Mouse (Mus musculus): ENCODE measurements at regions not wholly inside any gene's neighbourhood (a gene's known extent, or its start where the extent isn't known, plus 50 kb on each side); places are given as distances from the start of the nearest gene placed in this dataset.
"Not testable (repeated sequence)": the region's sequence is repeated elsewhere in the genome, so short reads cannot be mapped to it uniquely, and the experiment has no call there.

GRCm38 (mm10) chr17:43139916-43140315 lies 123.6 kb downstream of the Tnfrsf21 start:
- 50% methylated on average over 8 of the region's 8 CpGs for WGBS
- no peaks in the 10 kb centered on the region for H3K9me3 ChIP-seq

GRCm38 (mm10) chr17:43141740-43142139 lies 125.4 kb downstream of the Tnfrsf21 start:
- no peaks in the 10 kb centered on the region for H3K36me3 ChIP-seq
- ATAC-seq = no peak
- no peak overlapping the region for H3K27ac ChIP-seq
- H3K4me2 ChIP-seq (replicated peaks) = no peak overlapping the region
- H3K4me1 ChIP-seq (replicated peaks) = no peaks in the 10 kb centered on the region
- no peaks in the 10 kb centered on the region for H3K9me3 ChIP-seq
- no peak overlapping the region for H3K4me3 ChIP-seq (replicated peaks)
- H3K27me3 ChIP-seq (replicated peaks) = no peaks in the 10 kb centered on the region
- 76% methylated on average over 7 of the region's 7 CpGs for WGBS
- no peak overlapping the region for H3K9ac ChIP-seq

More at GRCm38 (mm10) chr17:43139916-43140315, 123.6 kb downstream of the Tnfrsf21 start:
- no peaks in the 10 kb centered on the region for H3K27me3 ChIP-seq (replicated peaks)
- ATAC-seq = no peak
- H3K36me3 ChIP-seq = no peaks in the 10 kb centered on the region
- no peak overlapping the region for H3K9ac ChIP-seq
- no peak overlapping the region for H3K4me3 ChIP-seq (replicated peaks)
- H3K4me2 ChIP-seq (replicated peaks) = no peak overlapping the region
- H3K4me1 ChIP-seq (replicated peaks) = no peaks in the 10 kb centered on the region
- no peak overlapping the region for H3K27ac ChIP-seq

DNA sequence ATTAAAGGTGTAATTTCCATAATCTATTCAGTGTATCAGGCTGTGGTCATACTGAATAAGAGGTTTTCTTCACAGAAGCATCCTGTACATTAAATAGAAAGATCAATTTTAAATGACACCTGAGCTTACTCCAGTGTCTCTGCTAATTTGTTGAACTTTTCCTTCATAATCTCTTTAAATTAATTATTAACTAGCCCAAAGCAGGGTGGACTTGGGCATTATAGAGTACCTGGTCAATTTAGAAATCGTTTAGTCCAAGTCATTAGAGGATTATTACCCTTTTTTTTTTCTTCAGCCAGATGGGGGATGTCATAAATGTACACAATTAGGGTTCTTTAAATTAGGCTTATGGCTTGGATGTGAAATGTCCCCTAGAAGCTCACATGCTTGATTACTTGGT lies 124.4 kb upstream of the Adgrf1 start:
- H3K27ac ChIP-seq = no peak overlapping the region
- no peaks in the 10 kb centered on the region for H3K9me3 ChIP-seq
- H3K4me2 ChIP-seq (replicated peaks) = no peak overlapping the region
- H3K4me3 ChIP-seq (replicated peaks) = no peak overlapping the region
- ATAC-seq = peak; percentile 63
- no peak overlapping the region for H3K9ac ChIP-seq
- H3K4me1 ChIP-seq (replicated peaks) = peaks cover 7% of the 10 kb centered on the region
- WGBS = 49% methylated on average over 1 of the region's 1 CpGs
- H3K36me3 ChIP-seq = no peaks in the 10 kb centered on the region
- no peaks in the 10 kb centered on the region for H3K27me3 ChIP-seq (replicated peaks)

- no peak overlapping the region for H3K27ac ChIP-seq
- peaks cover 7% of the 10 kb centered on the region for H3K4me1 ChIP-seq (replicated peaks)
- H3K36me3 ChIP-seq = no peaks in the 10 kb centered on the region
- H3K4me2 ChIP-seq (replicated peaks) = no peak overlapping the region
- no peaks in the 10 kb centered on the region for H3K9me3 ChIP-seq
- H3K4me3 ChIP-seq (replicated peaks) = no peak overlapping the region
- H3K27me3 ChIP-seq (replicated peaks) = no peaks in the 10 kb centered on the region
- 9% methylated on average over 3 of the region's 3 CpGs for WGBS
- peak; percentile 56; the same call in 1 of the 2 replicates for ATAC-seq
- no peak overlapping the region for H3K9ac ChIP-seq
Measured at GRCm38 (mm10) chr17:43147935-43148334, 122.2 kb upstream of the Adgrf1 start.

- no peaks in the 10 kb centered on the region for H3K27me3 ChIP-seq (replicated peaks)
- peaks cover 7% of the 10 kb centered on the region for H3K4me1 ChIP-seq (replicated peaks)
- no peak overlapping the region for H3K27ac ChIP-seq
- H3K4me3 ChIP-seq (replicated peaks) = no peak overlapping the region
- 69% methylated on average over 3 of the region's 3 CpGs for WGBS
- ATAC-seq = peak; percentile 55
- no peak overlapping the region for H3K9ac ChIP-seq
- H3K9me3 ChIP-seq = no peaks in the 10 kb centered on the region
- no peaks in the 10 kb centered on the region for H3K36me3 ChIP-seq
- H3K4me2 ChIP-seq (replicated peaks) = no peak overlapping the region
Measured at GRCm38 (mm10) chr17:43152620-43153019, 117.5 kb upstream of the Adgrf1 start.

DNA sequence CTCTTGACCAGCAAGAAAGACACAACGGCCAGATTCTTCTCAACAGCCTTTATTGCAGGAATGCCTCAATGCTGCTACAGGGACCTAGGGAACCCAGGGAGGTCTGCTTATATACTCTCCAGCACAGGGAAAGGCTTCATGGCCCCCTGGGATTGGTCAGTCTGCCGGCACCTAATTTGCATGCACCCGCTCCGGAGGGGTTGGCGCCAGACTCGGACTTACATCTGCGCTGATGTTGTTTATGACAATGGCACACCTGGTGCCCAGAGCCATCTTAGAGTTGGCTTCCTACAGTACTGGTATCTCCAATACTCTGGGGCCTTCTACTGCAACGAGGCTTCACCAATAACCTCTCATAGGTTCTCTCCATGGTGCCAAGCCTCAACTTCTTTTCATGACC lies 114.9 kb upstream of the Adgrf1 start:
- H3K4me2 ChIP-seq (replicated peaks); H3K27ac ChIP-seq; H3K9me3 ChIP-seq; ATAC-seq; H3K27me3 ChIP-seq (replicated peaks); H3K4me3 ChIP-seq (replicated peaks); H3K36me3 ChIP-seq; H3K4me1 ChIP-seq (replicated peaks); H3K9ac ChIP-seq: not testable (repeated sequence)
- WGBS = 94% methylated on average over 8 of the region's 8 CpGs

DNA sequence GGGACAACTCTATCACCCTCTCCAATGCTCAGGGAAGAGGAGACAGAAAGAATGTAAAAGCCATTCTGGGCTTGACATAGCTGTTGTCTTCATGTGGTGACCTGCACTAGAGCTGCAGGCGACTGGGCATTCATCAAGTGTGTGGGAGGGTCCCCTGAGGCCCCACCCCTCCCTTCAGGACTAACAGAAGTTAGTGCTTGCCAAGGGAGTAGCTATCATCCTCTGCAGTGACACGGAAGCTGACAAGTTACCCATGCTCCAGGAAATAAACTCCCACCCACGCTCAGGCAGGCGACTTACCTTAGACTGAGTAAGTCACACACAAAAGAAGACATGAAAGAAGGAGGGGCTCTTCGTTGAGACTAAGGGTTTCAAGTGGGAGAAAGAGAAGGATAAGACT lies 114.0 kb upstream of the Adgrf1 start:
- no peak for ATAC-seq
- no peak overlapping the region for H3K4me2 ChIP-seq (replicated peaks)
- 64% methylated on average over 5 of the region's 5 CpGs for WGBS
- H3K27me3 ChIP-seq (replicated peaks) = no peaks in the 10 kb centered on the region
- no peaks in the 10 kb centered on the region for H3K9me3 ChIP-seq
- H3K4me3 ChIP-seq (replicated peaks) = no peak overlapping the region
- H3K4me1 ChIP-seq (replicated peaks) = peaks cover 7% of the 10 kb centered on the region; the same call in 1 of the 2 replicates
- no peaks in the 10 kb centered on the region for H3K36me3 ChIP-seq
- H3K27ac ChIP-seq = no peak overlapping the region
- no peak overlapping the region for H3K9ac ChIP-seq

DNA sequence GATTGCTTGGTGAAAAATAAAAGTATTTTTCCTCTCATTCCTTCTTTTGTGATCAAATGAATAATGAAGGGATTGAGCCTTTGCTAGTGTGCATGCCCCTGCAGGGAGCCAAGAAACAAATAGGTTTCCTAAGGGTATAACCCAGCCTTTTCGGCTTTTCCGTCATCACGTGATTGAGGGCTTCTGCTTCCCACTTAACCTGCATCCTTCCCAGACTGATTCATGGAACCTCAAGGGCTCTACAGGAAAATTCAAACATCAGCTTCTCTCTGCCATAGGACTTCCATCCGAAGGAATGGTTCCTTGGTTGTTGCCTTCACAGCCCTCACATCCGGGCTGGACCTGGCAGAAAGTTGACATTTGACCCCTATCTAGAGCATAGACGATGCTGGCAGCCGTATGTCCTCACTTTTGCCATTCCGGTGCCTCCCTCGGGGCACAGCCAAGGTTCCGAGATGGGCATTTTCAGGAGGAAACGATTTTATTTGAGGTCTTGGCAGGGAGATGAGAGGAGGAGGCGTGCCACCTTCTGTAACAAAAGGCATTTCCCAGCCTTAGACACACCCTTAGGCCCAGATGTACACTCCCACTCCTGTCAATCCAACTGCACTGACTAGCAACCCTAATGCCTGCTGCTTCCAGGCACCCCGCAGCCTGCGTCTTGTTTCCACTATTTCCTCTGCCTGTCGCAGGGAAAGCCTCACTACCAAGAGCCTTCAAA lies 112.2 kb upstream of the Adgrf1 start:
- H3K27ac ChIP-seq = no peak overlapping the region
- no peak overlapping the region for H3K9ac ChIP-seq
- H3K4me1 ChIP-seq (replicated peaks) = peaks cover 7% of the 10 kb centered on the region; the same call in 1 of the 2 replicates
- ATAC-seq = peak; percentile 81
- no peaks in the 10 kb centered on the region for H3K9me3 ChIP-seq
- H3K27me3 ChIP-seq (replicated peaks) = no peaks in the 10 kb centered on the region
- H3K4me3 ChIP-seq (replicated peaks) = no peak overlapping the region
- no peaks in the 10 kb centered on the region for H3K36me3 ChIP-seq
- WGBS = 31% methylated on average over 15 of the region's 15 CpGs
- peak overlapping the region; percentile 17 for H3K4me2 ChIP-seq (replicated peaks)

- ATAC-seq = peak; percentile 39; the same call in 1 of the 2 replicates
- no peak overlapping the region for H3K9ac ChIP-seq
- WGBS = 24% methylated on average over 10 of the region's 10 CpGs
Measured at GRCm38 (mm10) chr17:43158741-43159140, 111.4 kb upstream of the Adgrf1 start.

GRCm38 (mm10) chr17:43161306-43161705 lies 108.8 kb upstream of the Adgrf1 start:
- not testable (repeated sequence) for H3K4me2 ChIP-seq (replicated peaks); H3K4me1 ChIP-seq (replicated peaks); H3K9me3 ChIP-seq; H3K27ac ChIP-seq; H3K9ac ChIP-seq; H3K4me3 ChIP-seq (replicated peaks); H3K27me3 ChIP-seq (replicated peaks); H3K36me3 ChIP-seq; ATAC-seq
- 74% methylated on average over 10 of the region's 10 CpGs for WGBS

More at GRCm38 (mm10) chr17:43158741-43159140, 111.4 kb upstream of the Adgrf1 start:
- Histone ChIP-seq H3K4me2 (replicated peaks) (peak overlapping the region; percentile 17), H3K9me3 (no peaks in the 10 kb centered on the region), H3K4me1 (replicated peaks) (peaks cover 7% of the 10 kb centered on the region; the same call in 1 of the 2 replicates), H3K27me3 (replicated peaks) (no peaks in the 10 kb centered on the region), H3K4me3 (replicated peaks) (no peak overlapping the region), H3K27ac (no peak overlapping the region), H3K36me3 (no peaks in the 10 kb centered on the region)

- Histone ChIP-seq H3K4me3 (replicated peaks) (no peak overlapping the region), H3K36me3 (no peaks in the 10 kb centered on the region), H3K4me1 (replicated peaks) (peaks cover 3% of the 10 kb centered on the region; the same call in 1 of the 2 replicates), H3K4me2 (replicated peaks) (no peak overlapping the region), H3K27ac (no peak overlapping the region), H3K9me3 (no peaks in the 10 kb centered on the region), H3K27me3 (replicated peaks) (no peaks in the 10 kb centered on the region), H3K9ac (no peak overlapping the region)
- 88% methylated on average over 4 of the region's 4 CpGs for WGBS
- ATAC-seq = no peak
Measured at GRCm38 (mm10) chr17:43163126-43163525, 107.0 kb upstream of the Adgrf1 start.

- Histone ChIP-seq H3K4me3 (replicated peaks) (no peak overlapping the region), H3K9me3 (no peaks in the 10 kb centered on the region), H3K36me3 (no peaks in the 10 kb centered on the region), H3K4me2 (replicated peaks) (no peak overlapping the region), H3K9ac (no peak overlapping the region), H3K4me1 (replicated peaks) (no peaks in the 10 kb centered on the region), H3K27ac (no peak overlapping the region), H3K27me3 (replicated peaks) (no peaks in the 10 kb centered on the region)
- ATAC-seq = no peak
- 60% methylated on average over 4 of the region's 4 CpGs for WGBS
Measured at GRCm38 (mm10) chr17:43166091-43166490, 104.0 kb upstream of the Adgrf1 start.

DNA sequence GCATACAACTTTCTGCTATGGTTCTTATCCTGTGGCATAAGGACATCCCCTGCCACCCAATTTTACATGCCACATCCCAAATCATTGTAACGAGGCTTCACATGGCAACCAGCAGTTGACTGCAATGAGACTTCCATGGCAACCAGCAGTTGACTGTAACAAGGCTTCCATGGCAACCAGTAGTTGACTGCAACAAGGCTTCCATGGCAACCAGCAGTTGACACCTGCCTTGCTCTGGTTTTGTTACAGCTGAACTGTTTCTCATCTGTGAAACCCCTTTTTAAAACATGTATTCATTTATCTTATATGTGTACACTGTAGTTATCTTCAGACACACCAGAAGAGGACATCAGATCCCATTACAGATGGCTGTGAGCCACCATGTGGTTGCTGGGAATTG lies 100.7 kb upstream of the Adgrf1 start:
- Histone ChIP-seq H3K27ac (no peak overlapping the region), H3K4me2 (replicated peaks) (no peak overlapping the region), H3K9me3 (no peaks in the 10 kb centered on the region), H3K36me3 (no peaks in the 10 kb centered on the region), H3K27me3 (replicated peaks) (no peaks in the 10 kb centered on the region), H3K4me1 (replicated peaks) (no peaks in the 10 kb centered on the region), H3K9ac (no peak overlapping the region), H3K4me3 (replicated peaks) (no peak overlapping the region)
- WGBS = 79% methylated on average over 1 of the region's 1 CpGs
- no peak for ATAC-seq

Measured in intestine, embryonic 15.5 days (tissue).